23 mouse cellular contexts compared by ENCODE assay signal in genomic region chr3:89704064-89704463, GRCm38 (mm10). TPM values are rescaled to one million over a fixed set of nuclear protein-coding genes. Genes with fewer than 3 reads are reported as not detected.
DNase-seq lines count a peak whose midpoint lies in the region.
"Had no signal": no experiment of that assay in that cellular context is flagged by ENCODE, and none has a peak within 500 bp of the region (broad histone marks: within the 10 kb centered on the region; RNA-seq: fewer than 3 reads in every experiment).

No protein-coding gene starts in this region.

- no peaks in the 10 kb centered on the region for H3K9me3 ChIP-seq in heart, embryonic 10.5 days
- H3K9me3 ChIP-seq: embryonic facial prominence, embryonic 12.5 days; embryonic facial prominence, embryonic 15.5 days; G1E; hindbrain, embryonic 12.5 days; hindbrain, embryonic 15.5 days had no signal

- H3K4me3 ChIP-seq in heart, embryonic 10.5 days: no peak overlapping the region
- H3K4me3 ChIP-seq: embryonic facial prominence, embryonic 12.5 days; embryonic facial prominence, embryonic 15.5 days; heart, adult 2 months; hindbrain, embryonic 12.5 days; hindbrain, embryonic 15.5 days had no signal

- no peak overlapping the region for H3K27ac ChIP-seq in heart, embryonic 10.5 days
- H3K27ac ChIP-seq: embryonic facial prominence, embryonic 12.5 days; embryonic facial prominence, embryonic 15.5 days; heart, adult 2 months; hindbrain, embryonic 12.5 days; hindbrain, embryonic 15.5 days had no signal

- H3K36me3 ChIP-seq in heart, embryonic 10.5 days: no peaks in the 10 kb centered on the region
- H3K36me3 ChIP-seq: embryonic facial prominence, embryonic 12.5 days; embryonic facial prominence, embryonic 15.5 days; G1E; hindbrain, embryonic 12.5 days; hindbrain, embryonic 15.5 days had no signal

- DNase-seq in heart, adult 11 months: peak; percentile 72
- no peak for DNase-seq in heart, adult 18-20 months
- DNase-seq in layer of hippocampus, adult 8-10 months (ENCODE audit: low spot score in 2 of 2): peak; percentile 28 to 34
- no peak for DNase-seq in layer of hippocampus, postnatal 25 days (ENCODE audit: extremely low spot score in 1 of 2, low spot score in 1 of 2)
- DNase-seq in right cerebral cortex, postnatal 25 days: peak; percentile 20
- no peak for DNase-seq in right cerebral cortex, adult 2 months (ENCODE audit: low spot score in 2 of 2)
- no peak for DNase-seq in heart, embryonic 10.5 days (ENCODE audit: low spot score)
- DNase-seq: adrenal gland, adult 2 months; adrenal gland, postnatal 14 days; B cell, adult 2 months; cerebellum, adult 11 months; cerebellum, adult 2 months; cerebellum, adult 9-11 months; cerebellum, postnatal 25 days; gastrocnemius, postnatal 10 days; gastrocnemius, postnatal 36 days; heart, adult 2 months had no signal

- 78% methylated on average over 6 of the region's 6 CpGs for WGBS in heart, embryonic 10.5 days

- H3K27me3 ChIP-seq in heart, embryonic 10.5 days (ENCODE audit: insufficient read depth, poor library complexity, severe bottlenecking): peaks cover 6% of the 10 kb centered on the region; the same call in 1 of the 2 replicates
- H3K27me3 ChIP-seq: CH12.LX; embryonic facial prominence, embryonic 12.5 days; embryonic facial prominence, embryonic 15.5 days; hindbrain, embryonic 12.5 days; hindbrain, embryonic 15.5 days had no signal

- H3K4me1 ChIP-seq in heart, embryonic 10.5 days: no peaks in the 10 kb centered on the region
- H3K4me1 ChIP-seq: hindbrain, embryonic 12.5 days; hindbrain, embryonic 15.5 days had no signal

RNA-seq across cellular contexts. Expression of gene Adar, which starts 10.8 kb away (rescaled TPM):
- 10 to 100 TPM; 10.2 to 11.0 TPM for total RNA-seq in heart, adult 18-20 months (2021)
- total RNA-seq in layer of hippocampus, adult 8-10 months (2022): 100 to 1,000 TPM; 112 to 157 (median 131) TPM
- total RNA-seq in layer of hippocampus, postnatal 25 days (2021): 100 to 1,000 TPM; 104 to 112 TPM
- polyA plus RNA-seq in heart, embryonic 10.5 days (2016; fragmentation: Nextera tagmentation; extraction: Ambion mirVana): 8.6 and 10.0 TPM in 2 replicates

Comparison
In these comparisons a context has a peak if more than half of its experiments do, and no peak if none do; other contexts are left out.
1. DNase-seq: peak in heart, adult 11 months (single experiment), layer of hippocampus, adult 8-10 months (2 of 2) and right cerebral cortex, postnatal 25 days (single experiment); none in heart, adult 18-20 months (0 of 2), layer of hippocampus, postnatal 25 days (0 of 2), right cerebral cortex, adult 2 months (0 of 2) and heart, embryonic 10.5 days (single experiment).
2. RNA of gene Adar, which starts 10.8 kb away (total RNA-seq): 112 to 157 TPM in layer of hippocampus, adult 8-10 months and 104 to 112 TPM in layer of hippocampus, postnatal 25 days; 10.2 to 11.0 TPM in heart, adult 18-20 months; every median in the first group is over 4 times any median in the second.